Mouse (Mus musculus) monocyte, adult 5-6 weeks (primary cell): ENCODE data around the gene Celf2. TPM values are rescaled to one million over a fixed set of nuclear protein-coding genes. Genes with fewer than 3 reads are reported as not detected.

Experiments used
- ATAC-seq: fragments of 153-309, 156-312 bp; replicated peaks from 2 replicates; pipeline ENCODE4 v1.8.0; 2017; ENCODE audit warnings: mild to moderate bottlenecking; ENCODE audit not compliant: low TSS enrichment, insufficient number of reproducible peaks, severe bottlenecking, poor library complexity, low FRiP score
- total RNA-seq: library from RNA; stranded (forward); fragments of 200-1000, 200-491, 200-594 nt; gene quantifications from 3 replicates; pipeline ENCODE4 v1.2.3, GENCODE M21; 2017

The Celf2 gene
- total RNA-seq, 1 experiment from 2014 or later, result 106 TPM

- ATAC-seq, result no peak
Observed at GRCm38 (mm10) chr2:6490076-6490475, 1019.3 kb downstream of the Celf2 start.
